Mouse (Mus musculus): ENCODE results near the gene Olfr1178. TPM values are rescaled to one million over a fixed set of nuclear protein-coding genes. Genes with fewer than 3 reads are reported as not detected.

Gene Olfr1178
- polyA plus RNA-seq (2015; fragmentation: Nextera tagmentation; extraction: Ambion mirVana): not detected in 2 replicates

DNA sequence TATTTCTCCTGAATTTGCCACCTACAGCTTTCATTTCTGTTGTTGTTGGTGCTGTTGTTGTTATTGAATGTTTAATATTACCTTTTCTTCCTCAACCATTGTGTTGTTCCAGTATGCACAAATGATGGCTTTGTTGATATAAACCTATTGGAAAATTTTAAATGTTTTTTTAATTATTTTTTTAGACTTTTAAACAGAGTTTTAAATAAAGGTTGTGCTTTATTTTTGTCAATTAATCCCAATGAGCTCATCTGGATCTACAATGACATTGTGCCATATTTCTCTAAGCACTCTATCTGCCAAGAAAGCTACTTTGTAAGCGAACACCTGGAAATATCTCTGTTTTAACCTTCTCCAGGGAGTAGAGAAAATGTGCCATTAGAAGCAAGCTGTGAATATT is at the start of gene Olfr1178:
Gene Olfr1178 (plus strand): TSS at position 301 of the 400 bp plus-strand sequence.
- no peak within 1 kb of the TSS for H3K27ac ChIP-seq
- no peaks in the 10 kb centered on the region for H3K36me3 ChIP-seq
- no peak within 1 kb of the TSS for H3K4me3 ChIP-seq
- no peaks in the 10 kb centered on the region for H3K9me3 ChIP-seq (replicated peaks)
- 69% methylated on average over 1 of the region's 1 CpGs for WGBS
- H3K27me3 ChIP-seq: no peaks in the 10 kb centered on the region
- no peak for ATAC-seq (replicated peaks; ENCODE audit: insufficient number of reproducible peaks, insufficient read depth, low FRiP score, low read depth)
- no peaks in the 10 kb centered on the region for H3K4me1 ChIP-seq (replicated peaks)
- H3K9ac ChIP-seq: no peak within 1 kb of the TSS
- H3K4me2 ChIP-seq: no peak within 1 kb of the TSS

GRCm38 (mm10) chr2:88346392-88346791 is 40.5 kb upstream of the Olfr1178 start, which contains the start of gene Olfr1177-ps:
TSS of gene Olfr1177-ps (minus strand) at chr2:88346492.
- Histone ChIP-seq H3K27ac (no peak within 1 kb of the TSS), H3K36me3 (no peaks in the 10 kb centered on the region), H3K27me3 (no peaks in the 10 kb centered on the region), H3K9me3 (replicated peaks) (no peaks in the 10 kb centered on the region), H3K4me2 (no peak within 1 kb of the TSS), H3K9ac (no peak within 1 kb of the TSS), H3K4me1 (replicated peaks) (no peaks in the 10 kb centered on the region), H3K4me3 (no peak within 1 kb of the TSS)
- WGBS: 67% methylated on average over 1 of the region's 1 CpGs
- no peak for ATAC-seq (replicated peaks; ENCODE audit: insufficient number of reproducible peaks, insufficient read depth, low FRiP score, low read depth)

GRCm38 (mm10) chr2:88356304-88356703 is 30.6 kb upstream of the Olfr1178 start:
- Histone ChIP-seq H3K4me3 (no peak overlapping the region), H3K27ac (no peak overlapping the region), H3K4me1 (replicated peaks) (no peaks in the 10 kb centered on the region), H3K9me3 (replicated peaks) (no peaks in the 10 kb centered on the region), H3K4me2 (no peak overlapping the region), H3K9ac (no peak overlapping the region), H3K36me3 (no peaks in the 10 kb centered on the region), H3K27me3 (no peaks in the 10 kb centered on the region)
- WGBS: 1% methylated on average over 2 of the region's 2 CpGs
- no peak for ATAC-seq (replicated peaks; ENCODE audit: insufficient number of reproducible peaks, insufficient read depth, low FRiP score, low read depth)

- H3K4me3 ChIP-seq: no peak within 1 kb of the TSS
- no peak within 1 kb of the TSS for H3K4me2 ChIP-seq
- no peaks in the 10 kb centered on the region for H3K4me1 ChIP-seq (replicated peaks)
- 73% methylated on average over 3 of the region's 3 CpGs for WGBS
- no peaks in the 10 kb centered on the region for H3K27me3 ChIP-seq
- H3K36me3 ChIP-seq: no peaks in the 10 kb centered on the region
- H3K9ac ChIP-seq: no peak within 1 kb of the TSS
- H3K9me3 ChIP-seq (replicated peaks): no peaks in the 10 kb centered on the region
- no peak within 1 kb of the TSS for H3K27ac ChIP-seq
- no peak for ATAC-seq (replicated peaks; ENCODE audit: insufficient number of reproducible peaks, insufficient read depth, low FRiP score, low read depth)
Observed at GRCm38 (mm10) chr2:88406353-88406752, 19.5 kb downstream of the Olfr1178 start, which contains the start of gene Olfr1179. TSS of gene Olfr1179 (minus strand) at chr2:88406453.

GRCm38 (mm10) chr2:88419051-88419450 is 32.2 kb downstream of the Olfr1178 start, which contains the start of gene Olfr1180:
TSS of gene Olfr1180 (minus strand) at chr2:88419151.
- Histone ChIP-seq H3K27me3 (no peaks in the 10 kb centered on the region), H3K9me3 (replicated peaks) (no peaks in the 10 kb centered on the region)
- WGBS: 54% methylated on average over 2 of the region's 2 CpGs

GRCm38 (mm10) chr2:88426071-88426470 is 39.2 kb downstream of the Olfr1178 start, which contains the start of gene Olfr1181:
TSS of gene Olfr1181 (minus strand) at chr2:88426171.
- no peaks in the 10 kb centered on the region for H3K36me3 ChIP-seq
- H3K4me1 ChIP-seq (replicated peaks): no peaks in the 10 kb centered on the region
- no peak within 1 kb of the TSS for H3K4me3 ChIP-seq
- H3K9ac ChIP-seq: no peak within 1 kb of the TSS
- no peak for ATAC-seq (replicated peaks; ENCODE audit: insufficient number of reproducible peaks, insufficient read depth, low FRiP score, low read depth)
- no peaks in the 10 kb centered on the region for H3K9me3 ChIP-seq (replicated peaks)
- 77% methylated on average over 1 of the region's 1 CpGs for WGBS
- H3K4me2 ChIP-seq: no peak within 1 kb of the TSS
- H3K27ac ChIP-seq: no peak within 1 kb of the TSS
- no peaks in the 10 kb centered on the region for H3K27me3 ChIP-seq

More at GRCm38 (mm10) chr2:88419051-88419450, 32.2 kb downstream of the Olfr1178 start, which contains the start of gene Olfr1180:
- Histone ChIP-seq H3K4me1 (replicated peaks) (no peaks in the 10 kb centered on the region), H3K9ac (no peak within 1 kb of the TSS), H3K4me2 (no peak within 1 kb of the TSS), H3K4me3 (no peak within 1 kb of the TSS), H3K36me3 (no peaks in the 10 kb centered on the region), H3K27ac (no peak within 1 kb of the TSS)
- ATAC-seq (replicated peaks; ENCODE audit: insufficient number of reproducible peaks, insufficient read depth, low FRiP score, low read depth): no peak

- ATAC-seq (replicated peaks; ENCODE audit: insufficient number of reproducible peaks, insufficient read depth, low FRiP score, low read depth): no peak
- no peaks in the 10 kb centered on the region for H3K36me3 ChIP-seq
- WGBS: 85% methylated on average over 1 of the region's 1 CpGs
- no peak within 1 kb of the TSS for H3K27ac ChIP-seq
- no peak within 1 kb of the TSS for H3K9ac ChIP-seq
- no peaks in the 10 kb centered on the region for H3K9me3 ChIP-seq (replicated peaks)
- H3K4me2 ChIP-seq: no peak within 1 kb of the TSS
- no peaks in the 10 kb centered on the region for H3K27me3 ChIP-seq
- H3K4me1 ChIP-seq (replicated peaks): no peaks in the 10 kb centered on the region
- H3K4me3 ChIP-seq: no peak within 1 kb of the TSS
Observed at GRCm38 (mm10) chr2:88449031-88449430, 62.2 kb downstream of the Olfr1178 start, which contains the start of gene Gm13757. TSS of gene Gm13757 (minus strand) at chr2:88449131.

Other genes starting within 250 kb of the Olfr1178 start
- not detected in 2 replicates for gene Olfr1167, start 231.9 kb upstream of the Olfr1178 start, polyA plus RNA-seq (2015; fragmentation: Nextera tagmentation; extraction: Ambion mirVana)
- not detected in 2 replicates for gene Olfr1168, start 205.2 kb upstream of the Olfr1178 start, polyA plus RNA-seq (2015; fragmentation: Nextera tagmentation; extraction: Ambion mirVana)
- gene Olfr1170, start 158.7 kb upstream of the Olfr1178 start, polyA plus RNA-seq (2015; fragmentation: Nextera tagmentation; extraction: Ambion mirVana): not detected in 2 replicates
- not detected in 2 replicates for gene Olfr1173, start 107.2 kb upstream of the Olfr1178 start, polyA plus RNA-seq (2015; fragmentation: Nextera tagmentation; extraction: Ambion mirVana)
- not detected in 2 replicates for gene Olfr1174-ps, start 71.9 kb upstream of the Olfr1178 start, polyA plus RNA-seq (2015; fragmentation: Nextera tagmentation; extraction: Ambion mirVana)
- not detected in 2 replicates for gene Olfr1175-ps, start 59.8 kb upstream of the Olfr1178 start, polyA plus RNA-seq (2015; fragmentation: Nextera tagmentation; extraction: Ambion mirVana)
- gene Olfr1176, start 50.3 kb upstream of the Olfr1178 start, polyA plus RNA-seq (2015; fragmentation: Nextera tagmentation; extraction: Ambion mirVana): not detected in 2 replicates
- gene Olfr1177-ps, start 40.6 kb upstream of the Olfr1178 start, polyA plus RNA-seq (2015; fragmentation: Nextera tagmentation; extraction: Ambion mirVana): not detected in 2 replicates
- gene Olfr1179, start 19.4 kb downstream of the Olfr1178 start, polyA plus RNA-seq (2015; fragmentation: Nextera tagmentation; extraction: Ambion mirVana): not detected in 2 replicates
- not detected in 2 replicates for gene Olfr1180, start 32.1 kb downstream of the Olfr1178 start, polyA plus RNA-seq (2015; fragmentation: Nextera tagmentation; extraction: Ambion mirVana)
- not detected in 2 replicates for gene Olfr1181, start 39.1 kb downstream of the Olfr1178 start, polyA plus RNA-seq (2015; fragmentation: Nextera tagmentation; extraction: Ambion mirVana)
- not detected in 2 replicates for gene Gm13757, start 62.1 kb downstream of the Olfr1178 start, polyA plus RNA-seq (2015; fragmentation: Nextera tagmentation; extraction: Ambion mirVana)
- not detected in 2 replicates for gene Olfr1183, start 67.8 kb downstream of the Olfr1178 start, polyA plus RNA-seq (2015; fragmentation: Nextera tagmentation; extraction: Ambion mirVana)
- not detected in 2 replicates for gene Olfr1184, start 96.5 kb downstream of the Olfr1178 start, polyA plus RNA-seq (2015; fragmentation: Nextera tagmentation; extraction: Ambion mirVana)
- gene Olfr1185-ps1, start 106.3 kb downstream of the Olfr1178 start, polyA plus RNA-seq (2015; fragmentation: Nextera tagmentation; extraction: Ambion mirVana): not detected in 2 replicates
- gene Olfr1186, start 131.5 kb downstream of the Olfr1178 start, polyA plus RNA-seq (2015; fragmentation: Nextera tagmentation; extraction: Ambion mirVana): not detected in 2 replicates
- gene Olfr1188, start 169.9 kb downstream of the Olfr1178 start, polyA plus RNA-seq (2015; fragmentation: Nextera tagmentation; extraction: Ambion mirVana): not detected in 2 replicates
- gene Olfr1189, start 199.4 kb downstream of the Olfr1178 start, polyA plus RNA-seq (2015; fragmentation: Nextera tagmentation; extraction: Ambion mirVana): not detected in 2 replicates